Mouse (Mus musculus) C2C12 (cell line): ENCODE data around the gene Ap3b1. TPM values are rescaled to one million over a fixed set of nuclear protein-coding genes. Genes with fewer than 3 reads are reported as not detected.

Source experiments
- H3K27me3 ChIP-seq: one replicate; pipeline ENCODE4 v1.6.1; 2011; ENCODE audit not compliant: control insufficient read depth, insufficient read depth, insufficient read length
- H3K36me3 ChIP-seq: one replicate; pipeline ENCODE4 v1.6.1; 2011; ENCODE audit not compliant: control insufficient read depth, insufficient read depth
- H3K4me3 ChIP-seq: one replicate; pipeline ENCODE4 v1.5.1; 2011; ENCODE audit warnings: mild to moderate bottlenecking, control low read depth; ENCODE audit not compliant: poor library complexity, insufficient read depth, severe bottlenecking
- H3K79me2 ChIP-seq: one replicate; pipeline ENCODE4 v1.6.1; 2011; ENCODE audit not compliant: control insufficient read depth, insufficient read depth
- H3K79me3 ChIP-seq: one replicate; pipeline ENCODE4 v1.6.1; 2011; ENCODE audit warnings: low read depth, control low read depth
- H3ac ChIP-seq: one replicate; pipeline ENCODE3; 2011; ENCODE audit warnings: low read depth; ENCODE audit not compliant: control insufficient read depth, insufficient read length
- CEBPB ChIP-seq: IDR thresholded peaks from one replicate; pipeline ENCODE4 v1.6.1; 2011; ENCODE audit warnings: low read depth, mild to moderate bottlenecking, control low read depth, moderate library complexity
- CTCF ChIP-seq: IDR thresholded peaks from one replicate; pipeline ENCODE4 v1.5.1; 2011; ENCODE audit not compliant: control insufficient read depth, insufficient read depth, insufficient read length
- FOSL1 ChIP-seq: IDR thresholded peaks from one replicate; pipeline ENCODE4 v1.8.0; 2011; ENCODE audit warnings: mild to moderate bottlenecking, low read length; ENCODE audit not compliant: poor library complexity, insufficient read depth, severe bottlenecking
- MAX ChIP-seq: IDR thresholded peaks from one replicate; pipeline ENCODE4 v1.6.1; 2011; ENCODE audit warnings: mild to moderate bottlenecking, control low read depth
- MYOD1 ChIP-seq: IDR thresholded peaks from one replicate; pipeline ENCODE4 v1.6.1; 2011; ENCODE audit warnings: low read depth; ENCODE audit not compliant: control insufficient read depth, insufficient read length
- MYOG ChIP-seq: IDR thresholded peaks from one replicate; pipeline ENCODE4 v1.6.1; 2011; ENCODE audit not compliant: control insufficient read depth, insufficient read length; ENCODE audit errors: extremely low read depth
- USF1 ChIP-seq: IDR thresholded peaks from one replicate; pipeline ENCODE4 v1.6.1; 2011; ENCODE audit warnings: low read depth, mild to moderate bottlenecking, control low read depth, moderate library complexity
- polyA plus RNA-seq: library from polyadenylated mRNA; unstranded; fragments of >200 nt; fragmentation: generic; extraction: Trizol; gene quantifications from one replicate; pipeline ENCODE4 v1.2.1, GENCODE M21; 2012; ENCODE audit warnings: missing spikeins

Ap3b1 gene
- polyA plus RNA-seq, 1 experiment: 21.2 TPM

DNA sequence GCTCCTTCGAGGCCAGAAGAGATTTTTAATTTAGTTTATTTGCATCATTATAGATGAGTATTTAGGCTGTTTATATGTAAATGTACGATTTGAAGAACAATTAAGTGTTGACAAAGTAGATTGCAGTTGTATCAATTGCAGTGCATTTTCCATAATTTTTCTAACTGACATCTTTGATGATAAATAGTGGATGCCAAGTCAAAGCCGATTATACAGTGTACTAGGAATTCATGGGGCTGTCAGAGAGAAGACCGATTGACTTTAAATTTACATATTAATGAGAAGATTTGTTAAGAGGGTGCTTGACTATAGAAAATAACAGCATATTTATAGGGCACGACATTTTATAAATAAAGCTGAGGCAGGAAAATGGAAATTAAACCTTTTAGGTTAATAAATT lies 64.8 kb downstream of the Ap3b1 start:
- Histone ChIP-seq H3K4me3 (no peak overlapping the region), H3ac (no peak overlapping the region), H3K36me3 (peaks cover 3% of the 10 kb centered on the region), H3K27me3 (no peaks in the 10 kb centered on the region), H3K79me3 (no peaks in the 10 kb centered on the region), H3K79me2 (no peaks in the 10 kb centered on the region)
- TF ChIP-seq FOSL1 (no peak), MYOD1 (no peak), MAX (no peak), CEBPB (no peak), USF1 (no peak), MYOG (no peak), CTCF (no peak)

GRCm38 (mm10) chr13:94429567-94429966 lies 70.8 kb downstream of the Ap3b1 start:
- H3K79me3 ChIP-seq: no peaks in the 10 kb centered on the region
- H3K79me2 ChIP-seq: no peaks in the 10 kb centered on the region
- no peaks in the 10 kb centered on the region for H3K36me3 ChIP-seq
- H3ac ChIP-seq: no peak overlapping the region
- H3K27me3 ChIP-seq: no peaks in the 10 kb centered on the region
- no peak overlapping the region for H3K4me3 ChIP-seq
- TF ChIP-seq MYOD1: no peak

DNA sequence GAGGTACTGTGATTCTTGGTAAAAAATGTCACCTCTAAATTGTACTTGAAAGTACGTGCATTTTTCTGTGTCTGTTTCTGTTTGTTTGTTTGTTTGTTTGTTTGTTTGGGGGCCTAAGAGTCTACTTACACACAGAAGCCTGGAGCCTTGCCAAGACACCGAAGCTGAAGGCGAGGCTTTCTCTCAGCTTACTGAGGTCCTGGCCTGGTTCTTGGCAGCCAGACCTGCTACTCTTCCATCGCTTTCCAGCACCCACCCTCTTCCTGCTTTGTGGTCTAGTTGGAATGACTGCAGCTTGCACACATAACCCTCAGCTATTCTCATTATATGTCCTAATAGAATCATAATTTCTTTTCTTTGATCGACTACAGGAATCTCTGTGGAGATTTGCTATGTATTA lies 80.6 kb downstream of the Ap3b1 start:
- Histone ChIP-seq H3ac (no peak overlapping the region), H3K36me3 (peaks cover 16% of the 10 kb centered on the region), H3K4me3 (no peak overlapping the region), H3K79me3 (no peaks in the 10 kb centered on the region), H3K79me2 (no peaks in the 10 kb centered on the region), H3K27me3 (no peaks in the 10 kb centered on the region)
- TF ChIP-seq MYOD1 (no peak), CEBPB (no peak), USF1 (no peak)

- TF ChIP-seq MYOD1 (no peak), MAX (no peak), MYOG (no peak), CTCF (no peak), USF1 (no peak), CEBPB (no peak), FOSL1 (no peak)
- H3K79me3 ChIP-seq: no peaks in the 10 kb centered on the region
- H3K36me3 ChIP-seq: peaks cover 23% of the 10 kb centered on the region
- no peaks in the 10 kb centered on the region for H3K27me3 ChIP-seq
- no peak overlapping the region for H3K4me3 ChIP-seq
- H3K79me2 ChIP-seq: no peaks in the 10 kb centered on the region
- no peak overlapping the region for H3ac ChIP-seq
Observed at GRCm38 (mm10) chr13:94441199-94441598, 82.4 kb downstream of the Ap3b1 start.

DNA sequence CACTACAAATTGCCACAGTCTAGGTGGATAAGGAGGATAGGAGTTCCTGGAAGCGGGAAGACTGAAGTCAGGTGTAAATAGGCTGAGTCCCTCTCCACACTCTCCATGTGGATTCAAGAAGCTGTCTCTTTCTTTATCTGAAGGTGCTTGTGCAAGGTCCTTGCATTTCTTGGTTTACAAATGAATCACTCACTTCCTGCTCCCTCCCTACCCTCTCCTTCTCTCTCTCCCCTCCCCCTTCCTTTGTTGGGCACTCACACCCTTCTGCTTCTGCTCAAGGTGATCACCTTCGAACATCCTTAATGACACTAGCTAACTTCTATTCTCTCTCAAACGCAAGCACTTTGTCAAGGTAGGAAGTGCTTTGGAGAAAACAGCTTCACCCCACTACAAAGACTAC lies 84.7 kb downstream of the Ap3b1 start:
- Histone ChIP-seq H3K27me3 (no peaks in the 10 kb centered on the region), H3K4me3 (no peak overlapping the region), H3K79me2 (no peaks in the 10 kb centered on the region), H3ac (no peak overlapping the region), H3K79me3 (no peaks in the 10 kb centered on the region), H3K36me3 (peaks cover 29% of the 10 kb centered on the region)
- TF ChIP-seq MYOG (no peak), USF1 (no peak), FOSL1 (no peak), CTCF (no peak), MYOD1 (no peak), CEBPB (no peak), MAX (no peak)

GRCm38 (mm10) chr13:94445103-94445502 lies 86.3 kb downstream of the Ap3b1 start:
- Histone ChIP-seq H3ac (no peak overlapping the region), H3K27me3 (no peaks in the 10 kb centered on the region), H3K79me3 (no peaks in the 10 kb centered on the region), H3K4me3 (no peak overlapping the region), H3K36me3 (peaks cover 32% of the 10 kb centered on the region), H3K79me2 (no peaks in the 10 kb centered on the region)
- TF ChIP-seq USF1 (no peak), MYOG (no peak), MAX (no peak), CTCF (no peak), MYOD1 (no peak), FOSL1 (no peak), CEBPB (no peak)
